Mouse (Mus musculus): ENCODE measurements at regions not wholly inside any gene's neighbourhood (a gene's known extent, or its start where the extent isn't known, plus 50 kb on each side); places are given as distances from the start of the nearest gene placed in this dataset.
A peak's percentile ranks its signal among the peaks of the same experiment; 100 is the strongest.

DNA sequence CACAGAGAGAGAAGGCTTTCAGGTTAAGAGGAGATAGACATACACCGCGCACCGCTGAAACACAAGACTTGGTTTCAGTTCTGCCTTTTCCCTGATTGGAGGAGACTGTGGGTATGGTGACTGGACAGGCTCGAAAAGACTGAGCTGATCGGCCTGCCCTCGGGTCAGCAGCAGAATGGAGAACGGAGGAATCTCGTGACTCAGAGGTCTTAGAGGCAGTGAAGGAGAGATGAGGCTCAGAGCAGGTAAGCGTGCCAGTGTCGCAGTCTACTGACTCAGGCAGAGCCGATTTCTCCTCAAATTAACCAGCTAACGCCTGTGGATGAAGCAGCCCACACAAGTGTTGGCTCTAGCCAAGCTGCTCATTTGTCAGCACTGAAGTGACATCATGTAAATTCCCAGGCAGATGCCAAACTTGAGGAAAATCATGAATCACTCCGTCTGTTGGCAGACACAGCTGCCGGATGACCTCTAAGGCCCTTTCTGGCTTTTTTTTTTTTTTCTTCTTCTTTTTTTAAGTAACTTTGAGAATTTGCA lies 55.9 kb upstream of the Stxbp5l start:
- Histone ChIP-seq H3K9me3 (ENCODE audit: low read depth, low read length) (no peaks in the 10 kb centered on the region), H3K4me3 (ENCODE audit: low read depth, low read length) (no peak overlapping the region), H3K4me1 (ENCODE audit: insufficient read depth) (0 out of 2 replicates have a peak, but pooled peaks cover 5% of the 10 kb centered on the region), H3K27me3 (ENCODE audit: insufficient read depth, low read length) (no peaks in the 10 kb centered on the region), H3K4me2 (no peak overlapping the region), H3K36me3 (ENCODE audit: insufficient read depth) (no peaks in the 10 kb centered on the region), H3K27ac (ENCODE audit: low read depth) (no peak overlapping the region), H3K9ac (no peak overlapping the region)
- no peak for TF ChIP-seq CTCF (IDR thresholded peaks at IDR 0.05; ENCODE audit: low read depth)
- WGBS = 47% methylated on average over 14 of the region's 14 CpGs
- ATAC-seq (ENCODE audit: insufficient read depth) = peak; percentile 62
- peak; percentile 65 for DNase-seq
